Mouse (Mus musculus) midbrain, embryonic 14.5 days (tissue): ENCODE measurements at regions not wholly inside any gene's neighbourhood (a gene's known extent, or its start where the extent isn't known, plus 50 kb on each side); places are given as distances from the start of the nearest gene placed in this dataset.
A peak's percentile ranks its signal among the peaks of the same experiment; 100 is the strongest.

Experiments used
- ATAC-seq: fragments of 200-750 bp; cut with Nextera tagmentation; 2 replicates; pipeline ENCODE4 v1.8.0; 2017; ENCODE audit warnings: moderate number of reproducible peaks, moderate library complexity; ENCODE audit not compliant: low FRiP score, low TSS enrichment
- DNase-seq: peaks from one replicate; pipeline ENCODE4 v3.0.0-alpha.2; 2015
- H3K27ac ChIP-seq: fragments of 300-500 bp; sonication (generic); replicated peaks from 2 replicates; pipeline ENCODE4 v1.5.1; 2014; ENCODE audit warnings: mild to moderate bottlenecking, low read depth, low read length, moderate library complexity
- H3K27me3 ChIP-seq: fragments of 300-500 bp; sonication (generic); 2 replicates; pipeline ENCODE4 v1.6.1; 2014; ENCODE audit warnings: low read length, control low read depth, mixed read lengths; ENCODE audit not compliant: control insufficient read depth, insufficient read depth
- H3K36me3 ChIP-seq: fragments of 300-500 bp; sonication (generic); 2 replicates; pipeline ENCODE4 v1.6.1; 2014; ENCODE audit warnings: low read length, control low read depth; ENCODE audit not compliant: control insufficient read depth, insufficient read depth
- H3K4me1 ChIP-seq: fragments of 300-500 bp; sonication (generic); 2 replicates; pipeline ENCODE4 v1.6.1; 2014; ENCODE audit warnings: mild to moderate bottlenecking, antibody characterized with exemption, low read length, control low read depth; ENCODE audit not compliant: control insufficient read depth, insufficient read depth
- H3K4me2 ChIP-seq: fragments of 300-500 bp; sonication (generic); 2 replicates; pipeline ENCODE4 v1.6.1; 2014; ENCODE audit warnings: mild to moderate bottlenecking, low read length, moderate library complexity
- H3K4me3 ChIP-seq: fragments of 300-500 bp; sonication (generic); replicated peaks from 2 replicates; pipeline ENCODE4 v1.5.1; 2014; ENCODE audit warnings: low read depth, low read length
- H3K9ac ChIP-seq: fragments of 300-500 bp; sonication (generic); replicated peaks from 2 replicates; pipeline ENCODE4 v1.6.1; 2014; ENCODE audit warnings: mild to moderate bottlenecking, low read length, moderate library complexity
- H3K9me3 ChIP-seq: fragments of 300-500 bp; sonication (generic); 2 replicates; pipeline ENCODE4 v1.6.1; 2016; ENCODE audit warnings: low read length, control low read depth, mixed read lengths; ENCODE audit not compliant: control insufficient read depth
- WGBS: fragments of 180-500 bp; shearing (Covaris S2); extraction: QIAGEN DNeasy Blood & Tissue Kit; methylation state at CpG from one replicate; pipeline ENCODE4 v1.1.7; 2014; 5-methylcytosine and 5-hydroxymethylcytosine counted together

GRCm38 (mm10) chr1:47854372-47854771 lies 961.7 kb upstream of the Slc39a10 start:
- no peak overlapping the region for H3K4me3 ChIP-seq
- 91% methylated on average over 3 of the region's 3 CpGs for WGBS
- no peak for ATAC-seq
- DNase-seq = no peak
- no peaks in the 10 kb centered on the region for H3K36me3 ChIP-seq
- no peaks in the 10 kb centered on the region for H3K4me1 ChIP-seq
- H3K4me2 ChIP-seq = no peak overlapping the region
- H3K9me3 ChIP-seq = no peaks in the 10 kb centered on the region
- no peak overlapping the region for H3K9ac ChIP-seq
- H3K27ac ChIP-seq = no peak overlapping the region
- no peaks in the 10 kb centered on the region for H3K27me3 ChIP-seq

GRCm38 (mm10) chr1:47853911-47854310 lies 961.3 kb upstream of the Slc39a10 start:
- Histone ChIP-seq H3K9me3 (no peaks in the 10 kb centered on the region), H3K4me1 (no peaks in the 10 kb centered on the region), H3K4me3 (no peak overlapping the region), H3K9ac (no peak overlapping the region), H3K36me3 (no peaks in the 10 kb centered on the region), H3K27ac (no peak overlapping the region), H3K4me2 (no peak overlapping the region), H3K27me3 (no peaks in the 10 kb centered on the region)
- ATAC-seq = no peak
- WGBS = 87% methylated on average over 4 of the region's 4 CpGs
- no peak for DNase-seq

GRCm38 (mm10) chr1:47840811-47841210 lies 948.2 kb upstream of the Slc39a10 start:
- 63% methylated on average over 2 of the region's 2 CpGs for WGBS
- H3K36me3 ChIP-seq = no peaks in the 10 kb centered on the region
- H3K4me2 ChIP-seq = no peak overlapping the region
- H3K27me3 ChIP-seq = no peaks in the 10 kb centered on the region
- H3K9me3 ChIP-seq = no peaks in the 10 kb centered on the region
- no peak overlapping the region for H3K4me3 ChIP-seq
- H3K27ac ChIP-seq = no peak overlapping the region
- ATAC-seq (no peak), DNase-seq (no peak)
- no peaks in the 10 kb centered on the region for H3K4me1 ChIP-seq
- H3K9ac ChIP-seq = no peak overlapping the region

GRCm38 (mm10) chr1:47834072-47834471 lies 941.4 kb upstream of the Slc39a10 start:
- no peaks in the 10 kb centered on the region for H3K27me3 ChIP-seq
- ATAC-seq = no peak
- no peak overlapping the region for H3K9ac ChIP-seq
- no peak for DNase-seq
- H3K4me3 ChIP-seq = no peak overlapping the region
- H3K9me3 ChIP-seq = no peaks in the 10 kb centered on the region
- no peaks in the 10 kb centered on the region for H3K36me3 ChIP-seq
- no peak overlapping the region for H3K4me2 ChIP-seq
- no peak overlapping the region for H3K27ac ChIP-seq
- no peaks in the 10 kb centered on the region for H3K4me1 ChIP-seq

GRCm38 (mm10) chr1:47827206-47827605 lies 934.6 kb upstream of the Slc39a10 start:
- H3K27ac ChIP-seq = no peak overlapping the region
- H3K4me3 ChIP-seq = no peak overlapping the region
- no peaks in the 10 kb centered on the region for H3K36me3 ChIP-seq
- H3K9ac ChIP-seq = no peak overlapping the region
- WGBS = 92% methylated on average over 6 of the region's 6 CpGs
- DNase-seq (no peak), ATAC-seq (no peak)
- no peaks in the 10 kb centered on the region for H3K9me3 ChIP-seq
- no peaks in the 10 kb centered on the region for H3K27me3 ChIP-seq
- no peaks in the 10 kb centered on the region for H3K4me1 ChIP-seq
- H3K4me2 ChIP-seq = no peak overlapping the region

GRCm38 (mm10) chr1:47809508-47809907 lies 916.9 kb upstream of the Slc39a10 start:
- DNase-seq (peak; percentile 90), ATAC-seq (no peak)
- H3K27ac ChIP-seq = no peak overlapping the region
- H3K27me3 ChIP-seq = no peaks in the 10 kb centered on the region
- no peaks in the 10 kb centered on the region for H3K9me3 ChIP-seq
- H3K36me3 ChIP-seq = no peaks in the 10 kb centered on the region
- no peak overlapping the region for H3K4me2 ChIP-seq
- no peak overlapping the region for H3K4me3 ChIP-seq
- H3K9ac ChIP-seq = no peak overlapping the region
- H3K4me1 ChIP-seq = no peaks in the 10 kb centered on the region
- WGBS = 38% methylated on average over 7 of the region's 7 CpGs

- Histone ChIP-seq H3K4me3 (no peak overlapping the region), H3K36me3 (no peaks in the 10 kb centered on the region), H3K27me3 (no peaks in the 10 kb centered on the region), H3K4me1 (no peaks in the 10 kb centered on the region), H3K9me3 (no peaks in the 10 kb centered on the region), H3K9ac (no peak overlapping the region), H3K4me2 (no peak overlapping the region), H3K27ac (no peak overlapping the region)
- DNase-seq (no peak), ATAC-seq (no peak)
- WGBS = 71% methylated on average over 3 of the region's 3 CpGs
Observed at GRCm38 (mm10) chr1:47794763-47795162, 902.1 kb upstream of the Slc39a10 start.
